Mouse (Mus musculus): ENCODE measurements at regions not wholly inside any gene's neighbourhood (a gene's known extent, or its start where the extent isn't known, plus 50 kb on each side); places are given as distances from the start of the nearest gene placed in this dataset.

- no peak for DNase-seq (ENCODE audit: low read depth, low spot score)
These were observed 249.5 kb downstream of the Gm49356 start for GRCm38 (mm10) chr15:59138393-59139107.

GRCm38 (mm10) chr15:59141621-59142020 lies 252.5 kb downstream of the Gm49356 start:
- DNase-seq (ENCODE audit: low read depth, low spot score), result no peak

GRCm38 (mm10) chr15:59142481-59142880 lies 253.4 kb downstream of the Gm49356 start:
- no peak for DNase-seq (ENCODE audit: low read depth, low spot score)

- no peak for DNase-seq (ENCODE audit: low read depth, low spot score)
These were observed 254.8 kb downstream of the Gm49356 start for GRCm38 (mm10) chr15:59143891-59144290.

- DNase-seq (ENCODE audit: low read depth, low spot score), result no peak
These were observed 256.6 kb downstream of the Gm49356 start for GRCm38 (mm10) chr15:59145679-59146078.

GRCm38 (mm10) chr15:59146111-59146510 lies 257.0 kb downstream of the Gm49356 start:
- no peak for DNase-seq (ENCODE audit: low read depth, low spot score)

- DNase-seq (ENCODE audit: low read depth, low spot score), result no peak
These were observed 257.5 kb downstream of the Gm49356 start for GRCm38 (mm10) chr15:59146586-59147085.

- no peak for DNase-seq (ENCODE audit: low read depth, low spot score)
These were observed 259.4 kb downstream of the Gm49356 start for GRCm38 (mm10) chr15:59148531-59148930.

GRCm38 (mm10) chr15:59151506-59151905 lies 262.4 kb downstream of the Gm49356 start:
- no peak for DNase-seq (ENCODE audit: low read depth, low spot score)

- DNase-seq (ENCODE audit: low read depth, low spot score), result no peak
These were observed 263.8 kb downstream of the Gm49356 start for GRCm38 (mm10) chr15:59152786-59153388.

- DNase-seq (ENCODE audit: low read depth, low spot score), result no peak
These were observed 264.5 kb downstream of the Gm49356 start for GRCm38 (mm10) chr15:59153416-59154250.

- DNase-seq (ENCODE audit: low read depth, low spot score), result no peak
These were observed 265.6 kb downstream of the Gm49356 start for GRCm38 (mm10) chr15:59154407-59155288.

- DNase-seq (ENCODE audit: low read depth, low spot score), result no peak
These were observed 266.2 kb downstream of the Gm49356 start for GRCm38 (mm10) chr15:59155289-59155623.

- DNase-seq (ENCODE audit: low read depth, low spot score), result no peak
These were observed 267.2 kb downstream of the Gm49356 start for GRCm38 (mm10) chr15:59156328-59156727.

- no peak for DNase-seq (ENCODE audit: low read depth, low spot score)
These were observed 269.7 kb downstream of the Gm49356 start for GRCm38 (mm10) chr15:59158760-59159159.

GRCm38 (mm10) chr15:59160931-59161920 lies 272.1 kb downstream of the Gm49356 start:
- DNase-seq (ENCODE audit: low read depth, low spot score), result no peak

- DNase-seq (ENCODE audit: low read depth, low spot score), result no peak
These were observed 279.0 kb downstream of the Gm49356 start for GRCm38 (mm10) chr15:59167937-59168659.

GRCm38 (mm10) chr15:59168660-59169170 lies 279.6 kb downstream of the Gm49356 start:
- DNase-seq (ENCODE audit: low read depth, low spot score), result no peak

- no peak for DNase-seq (ENCODE audit: low read depth, low spot score)
These were observed 280.2 kb downstream of the Gm49356 start for GRCm38 (mm10) chr15:59169237-59169797.

All from embryo, embryonic 11.5 days (tissue).